Mouse (Mus musculus): Measurements from ENCODE around the gene Ago3. TPM values are rescaled to one million over a fixed set of nuclear protein-coding genes. Genes with fewer than 3 reads are reported as not detected.

The Ago3 gene
- polyA plus RNA-seq, 3 experiments from 2014 or later = 18.8 to 24.1 (median 19.1) TPM

GRCm38 (mm10) chr4:126309211-126309921, 120.0 kb downstream of the Ago3 start:
- no peak for ATAC-seq

GRCm38 (mm10) chr4:126306827-126307226, 122.5 kb downstream of the Ago3 start:
- no peak for ATAC-seq

- no peak for ATAC-seq
These were observed 123.3 kb downstream of the Ago3 start for GRCm38 (mm10) chr4:126306058-126306457.

- ATAC-seq = no peak
These were observed 123.9 kb downstream of the Ago3 start for GRCm38 (mm10) chr4:126305428-126305827.

- no peak for ATAC-seq
These were observed 125.5 kb downstream of the Ago3 start for GRCm38 (mm10) chr4:126303877-126304276.

GRCm38 (mm10) chr4:126301584-126302309, 127.6 kb downstream of the Ago3 start:
- ATAC-seq = no peak

GRCm38 (mm10) chr4:126300916-126301583, 128.3 kb downstream of the Ago3 start:
- peak; percentile 29 for ATAC-seq

GRCm38 (mm10) chr4:126296617-126297101, 132.7 kb downstream of the Ago3 start:
- ATAC-seq = peak; percentile 15

GRCm38 (mm10) chr4:126295937-126296336, 133.4 kb downstream of the Ago3 start:
- ATAC-seq = no peak

GRCm38 (mm10) chr4:126295152-126295551, 134.2 kb downstream of the Ago3 start:
- no peak for ATAC-seq

- ATAC-seq = no peak
These were observed 138.2 kb downstream of the Ago3 start for GRCm38 (mm10) chr4:126291196-126291595.

GRCm38 (mm10) chr4:126290314-126290713, 139.0 kb downstream of the Ago3 start:
- no peak for ATAC-seq

- no peak for ATAC-seq
These were observed 141.2 kb downstream of the Ago3 start for GRCm38 (mm10) chr4:126288085-126288666.

- no peak for ATAC-seq
These were observed 141.9 kb downstream of the Ago3 start for GRCm38 (mm10) chr4:126287302-126287995.

- ATAC-seq = no peak
These were observed 142.9 kb downstream of the Ago3 start, which contains the start of gene Col8a2 for GRCm38 (mm10) chr4:126286492-126286891. Gene Col8a2 (plus strand): TSS chr4:126286793.

- no peak for ATAC-seq
These were observed 145.8 kb downstream of the Ago3 start for GRCm38 (mm10) chr4:126283582-126283981.

GRCm38 (mm10) chr4:126281706-126282105, 147.7 kb downstream of the Ago3 start:
- ATAC-seq = no peak

Other genes with a start within 250 kb of the Ago3 start
- gene Thrap3, start 226.8 kb downstream of the Ago3 start, polyA plus RNA-seq (2017; shearing (Covaris generic)) = 100 to 1,000 TPM; 198 to 359 (median 205) TPM
- gene Map7d1, start 173.2 kb downstream of the Ago3 start, polyA plus RNA-seq (2017; shearing (Covaris generic)) = 1 to 10 TPM; 3.2 to 6.6 (median 5.1) TPM
- 10 to 100 TPM; 55.8 to 71.3 (median 70.8) TPM for gene Trappc3, start 167.2 kb downstream of the Ago3 start, polyA plus RNA-seq (2017; shearing (Covaris generic))
- not detected for gene Col8a2, start 142.8 kb downstream of the Ago3 start, polyA plus RNA-seq (2017; shearing (Covaris generic))
- 10 to 100 TPM; 15.9 to 22.5 (median 22.1) TPM for gene Adprhl2, start 107.9 kb downstream of the Ago3 start, polyA plus RNA-seq (2017; shearing (Covaris generic))
- gene Tekt2, start 103.9 kb downstream of the Ago3 start, polyA plus RNA-seq (2017; shearing (Covaris generic)) = not detected
- gene Ago1, start 39.0 kb upstream of the Ago3 start, polyA plus RNA-seq (2017; shearing (Covaris generic)) = 10 to 100 TPM in 1 of 3 experiments, 1 to 10 TPM in 2; 5.8 to 10.3 (median 9.2) TPM
- gene Ago4, start 103.9 kb upstream of the Ago3 start, polyA plus RNA-seq (2017; shearing (Covaris generic)) = under 1 TPM in 2 of 3 experiments, not detected in 1; 0.16 to 0.27 TPM
- gene Clspn, start 127.4 kb upstream of the Ago3 start, polyA plus RNA-seq (2017; shearing (Covaris generic)) = 10 to 100 TPM in 1 of 3 experiments, 1 to 10 TPM in 2; 2.4 to 30.1 (median 2.6) TPM
- gene 5730409E04Rik, start 180.3 kb upstream of the Ago3 start, polyA plus RNA-seq (2017; shearing (Covaris generic)) = under 1 TPM; 0.51 to 0.66 (median 0.58) TPM
- gene Psmb2, start 248.1 kb upstream of the Ago3 start, polyA plus RNA-seq (2017; shearing (Covaris generic)) = 100 to 1,000 TPM; 279 to 433 (median 354) TPM

Measured in inflammation-experienced regulatory T-cells, adult 6 months (primary cell).